Mouse (Mus musculus) ovary, postnatal 10 days (tissue): ENCODE measurements at regions not wholly inside any gene's neighbourhood (a gene's known extent, or its start where the extent isn't known, plus 50 kb on each side); places are given as distances from the start of the nearest gene placed in this dataset.

Source experiments
- DNase-seq: peaks from one replicate; pipeline ENCODE4 v3.0.0; 2022; ENCODE audit warnings: low spot score

GRCm38 (mm10) chr1:75612083-75612720 lies 66.1 kb downstream of the Slc4a3 start:
- DNase-seq = no peak

DNA sequence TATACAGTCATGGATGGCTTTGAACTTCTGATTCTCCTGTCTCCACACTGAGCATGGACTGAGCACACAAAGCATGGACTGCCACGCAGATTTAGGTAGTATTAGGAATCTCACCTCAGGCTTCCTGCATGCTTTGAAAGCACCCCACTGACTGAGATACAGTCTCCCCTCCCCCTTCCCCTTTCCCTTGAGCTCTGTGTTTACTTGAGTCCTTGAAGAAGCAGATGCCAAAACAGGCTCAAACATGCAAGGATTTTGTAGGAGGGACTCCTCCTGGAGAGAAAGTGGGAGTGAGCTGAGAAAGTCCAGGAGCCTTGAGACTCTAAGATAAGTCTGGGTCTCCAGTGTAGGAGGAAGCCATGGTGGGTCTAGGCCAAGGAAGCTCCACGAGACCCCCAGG lies 67.1 kb downstream of the Slc4a3 start:
- no peak for DNase-seq

DNA sequence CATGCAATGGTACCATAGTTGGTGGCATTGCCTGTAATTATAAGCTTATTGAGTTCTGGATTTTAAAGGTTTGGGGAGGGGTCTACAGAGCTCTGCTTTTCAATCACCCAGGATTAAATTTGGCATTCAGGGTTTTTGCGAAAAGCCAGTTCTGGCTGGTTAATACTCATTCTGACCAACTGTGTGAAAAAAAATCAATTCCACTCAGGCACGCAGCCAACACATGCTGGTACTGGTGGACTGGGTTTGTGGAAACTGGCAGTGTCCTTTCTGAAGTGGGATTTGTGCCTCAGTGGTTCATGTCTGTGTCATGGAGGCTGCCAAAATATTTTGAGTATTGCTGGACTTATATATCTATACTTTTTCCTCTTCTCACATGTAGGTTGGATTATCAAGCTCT lies 70.9 kb downstream of the Slc4a3 start:
- no peak for DNase-seq

DNA sequence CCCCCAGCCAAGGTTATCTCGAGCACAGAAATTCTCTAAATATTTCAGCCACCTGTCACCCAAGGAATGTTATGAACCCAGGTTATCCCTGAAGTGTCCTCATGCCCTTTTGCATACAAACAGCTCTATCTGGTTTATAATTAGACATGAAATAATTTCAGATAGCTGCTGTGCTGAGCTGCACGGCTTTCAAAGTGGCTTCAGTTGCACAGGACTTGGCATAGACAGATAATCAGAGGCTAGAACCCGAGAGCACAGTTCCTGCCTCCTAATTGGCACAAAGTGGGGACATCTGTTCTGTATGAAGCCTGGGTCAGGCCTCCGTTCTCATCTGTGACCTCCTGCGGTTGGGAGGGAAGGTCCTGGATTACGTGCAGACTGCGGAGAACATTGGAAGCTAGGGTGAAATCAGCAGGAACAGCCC lies 72.3 kb downstream of the Slc4a3 start:
- DNase-seq = no peak

GRCm38 (mm10) chr1:75630287-75630686 lies 84.2 kb downstream of the Slc4a3 start:
- DNase-seq = no peak

DNA sequence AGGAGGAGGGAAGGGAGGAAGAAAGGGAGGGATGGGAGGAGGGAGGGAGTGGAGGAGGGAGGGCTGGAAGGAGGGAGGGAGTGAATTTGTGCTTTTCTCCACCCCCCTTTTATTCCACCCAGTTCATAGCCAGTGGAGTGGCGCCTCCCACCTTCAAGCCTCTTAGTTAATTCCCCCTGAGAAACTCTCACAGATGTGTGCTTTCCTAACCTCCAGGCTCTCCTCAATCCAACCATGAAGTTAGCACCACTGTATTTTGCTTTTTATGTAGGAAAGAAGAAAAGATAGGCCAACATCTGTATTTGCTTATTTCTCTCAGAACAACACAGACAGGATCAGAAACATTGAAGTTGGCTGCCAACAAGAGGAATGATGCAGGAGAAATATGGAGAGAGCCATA lies 85.7 kb downstream of the Slc4a3 start:
- DNase-seq = no peak

DNA sequence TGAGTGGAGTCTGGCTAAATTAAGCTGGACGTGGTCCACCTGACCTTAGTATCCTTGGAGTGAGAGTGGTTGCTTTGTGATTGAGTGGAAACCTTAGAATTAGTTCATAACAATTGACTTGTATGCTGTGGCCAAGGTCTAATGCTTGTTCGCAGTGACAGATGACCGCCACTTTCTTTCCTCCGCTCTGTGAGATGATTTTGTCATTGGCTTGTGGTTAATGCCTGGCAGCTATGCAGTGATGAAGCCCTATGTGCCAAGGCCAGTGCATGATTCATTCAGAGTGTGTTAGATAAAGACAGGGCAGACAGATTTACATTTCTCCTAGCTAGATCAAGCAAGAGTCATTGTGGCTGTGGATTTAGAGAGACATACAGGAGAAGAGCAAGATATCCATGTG lies 89.5 kb downstream of the Slc4a3 start:
- no peak for DNase-seq

DNA sequence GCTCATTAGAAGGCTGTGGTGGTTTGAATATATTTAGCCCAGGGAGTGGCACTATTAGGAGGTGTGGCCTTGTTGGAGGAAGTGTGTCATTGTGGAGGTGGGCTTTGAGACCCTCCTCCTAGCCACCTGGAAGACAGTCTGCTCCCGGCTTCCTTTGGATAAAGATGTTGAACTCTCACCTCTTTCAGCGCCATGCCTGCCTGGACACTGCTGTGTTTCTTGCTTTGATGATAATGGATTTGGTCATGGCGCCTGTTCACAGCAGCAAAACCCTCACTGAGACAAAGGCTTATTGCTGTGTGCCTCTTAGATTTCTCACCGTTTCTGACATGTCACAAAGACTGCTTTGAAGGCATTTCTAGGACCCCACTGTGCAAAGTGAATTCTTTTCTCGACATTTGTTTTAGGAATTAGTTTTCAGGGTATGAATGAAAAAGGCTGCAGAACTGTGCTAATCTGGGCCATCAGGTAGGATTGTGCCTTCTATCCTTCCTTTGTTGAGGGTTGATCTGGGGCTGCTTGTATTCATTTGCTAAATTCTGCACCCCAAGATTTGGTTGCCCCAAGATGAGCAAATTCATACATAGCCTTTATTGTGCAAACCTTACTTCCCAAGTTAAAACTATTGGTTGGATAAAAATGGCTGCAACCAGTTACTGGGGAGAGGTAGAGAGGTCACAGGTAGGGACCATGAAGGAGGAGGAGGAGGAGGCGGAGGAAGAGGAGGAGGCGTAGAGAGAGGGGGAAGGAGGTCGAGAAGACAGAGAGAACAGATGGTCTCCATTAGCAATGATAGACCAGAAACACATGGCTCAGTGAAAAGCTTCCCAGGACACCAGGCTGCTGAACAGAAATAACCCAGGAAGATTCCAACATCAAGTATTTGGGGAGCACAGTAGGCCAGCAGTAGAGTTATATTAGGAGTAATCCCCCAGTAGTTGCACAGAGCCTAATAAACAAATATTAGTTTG lies 93.2 kb downstream of the Slc4a3 start:
- DNase-seq = no peak

DNA sequence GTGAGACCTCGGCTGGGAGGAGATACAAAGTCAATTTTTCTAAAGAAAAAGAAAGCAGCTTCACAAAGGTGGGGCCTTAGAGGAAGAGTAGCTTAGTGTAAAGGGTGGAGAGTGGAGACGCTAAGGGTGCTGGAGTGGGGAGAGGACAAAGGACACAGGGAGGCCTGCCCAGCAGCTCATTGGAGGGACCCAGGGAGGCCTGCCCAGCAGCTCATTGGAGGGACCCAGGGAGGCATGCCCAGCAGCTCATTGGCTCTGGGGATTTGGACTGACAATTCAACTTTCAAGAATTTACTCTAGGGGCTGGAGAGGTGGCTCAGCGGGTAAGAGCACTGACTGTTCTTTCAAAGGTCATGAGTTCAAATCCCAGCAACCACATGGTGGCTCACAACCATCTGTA lies 96.4 kb downstream of the Slc4a3 start:
- DNase-seq = no peak

- DNase-seq = peak; percentile 25
Observed at GRCm38 (mm10) chr1:75652547-75652946, 106.5 kb downstream of the Slc4a3 start.

DNA sequence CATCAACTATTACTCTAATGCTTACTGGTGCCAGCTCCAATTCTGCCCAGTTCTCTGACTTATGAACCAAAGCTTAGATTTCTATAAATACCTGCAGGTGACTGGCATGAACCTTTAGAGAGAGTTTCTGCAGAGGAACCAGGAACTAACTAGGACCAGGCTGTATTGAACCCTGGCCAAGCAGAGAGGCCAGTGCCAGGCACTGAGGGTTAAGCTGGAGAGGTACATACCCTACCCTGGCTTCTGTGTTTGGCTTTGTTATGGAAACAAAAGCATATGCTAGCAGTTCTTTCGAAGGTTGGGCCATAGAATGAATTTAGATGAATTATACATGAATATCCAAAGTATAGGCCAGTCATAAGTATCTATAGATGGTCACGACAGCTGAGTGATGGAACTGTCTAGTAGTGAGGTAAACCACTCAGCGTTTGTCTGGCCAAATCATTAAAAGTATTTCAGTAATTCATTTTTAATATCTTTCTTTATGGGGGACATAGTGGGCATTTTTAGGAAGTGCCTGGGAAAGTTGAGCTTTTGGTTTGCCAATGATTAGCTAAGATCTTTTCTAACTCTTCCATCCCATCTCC lies 107.0 kb downstream of the Slc4a3 start:
- DNase-seq = no peak

GRCm38 (mm10) chr1:75653671-75654076 lies 107.6 kb downstream of the Slc4a3 start:
- peak; percentile 41 for DNase-seq

DNA sequence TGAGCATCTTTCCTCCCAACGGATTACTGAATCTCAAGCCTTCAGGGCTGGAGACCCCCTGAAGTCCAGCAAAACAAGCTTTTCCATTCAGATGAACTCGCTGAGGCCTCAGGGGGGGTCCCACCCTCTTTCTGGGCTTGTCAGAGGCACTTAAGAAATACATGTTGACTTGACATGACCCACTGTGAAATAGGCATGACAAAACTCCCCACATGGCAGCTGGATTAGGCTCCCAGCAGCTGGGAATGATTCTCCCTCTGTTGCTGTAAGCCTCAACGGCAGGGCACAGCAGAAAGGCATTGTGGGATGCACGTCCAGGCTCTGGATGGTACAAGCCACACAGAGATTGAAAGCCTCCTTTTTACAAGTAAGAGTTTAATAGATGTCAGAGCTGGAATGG lies 110.5 kb downstream of the Slc4a3 start:
- no peak for DNase-seq

DNA sequence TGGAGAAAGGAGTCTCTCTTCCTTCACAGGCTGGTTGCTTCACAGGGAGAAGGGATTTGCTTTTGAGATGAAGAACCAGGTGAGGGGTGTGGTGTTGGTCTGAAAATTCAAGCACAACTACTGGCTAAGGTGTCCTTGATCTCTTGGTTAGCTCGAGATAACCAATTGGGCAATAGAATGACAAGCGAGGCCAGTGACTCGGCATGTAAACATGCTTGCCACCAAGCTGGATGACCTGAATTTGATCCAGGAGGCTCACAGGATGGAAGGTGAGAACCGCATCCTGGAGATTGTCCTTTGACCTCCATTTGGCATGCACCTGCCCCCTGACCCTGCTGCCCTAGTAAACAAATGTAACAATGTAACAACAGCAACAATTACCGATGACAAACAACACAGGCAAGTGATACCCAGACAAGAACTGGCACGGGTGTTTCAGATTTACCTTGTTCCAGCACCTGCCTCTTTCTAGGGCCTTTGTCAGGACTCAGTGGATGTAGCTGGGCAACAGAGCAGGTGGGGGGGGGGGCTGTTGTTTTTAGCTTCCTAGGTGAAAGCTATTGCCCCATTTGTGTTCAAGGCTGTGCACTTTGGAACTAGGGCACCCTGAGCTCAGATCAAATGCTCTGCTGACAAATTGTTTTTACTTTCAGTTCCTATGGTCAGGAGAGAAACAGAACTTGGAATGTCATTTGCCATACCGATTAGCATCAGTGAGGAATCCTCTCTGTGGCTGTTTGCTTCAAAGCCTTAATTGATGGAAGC lies 114.5 kb downstream of the Slc4a3 start:
- no peak for DNase-seq

- no peak for DNase-seq
Observed at GRCm38 (mm10) chr1:75662141-75662990, 116.3 kb downstream of the Slc4a3 start.

GRCm38 (mm10) chr1:75667736-75668269 lies 121.7 kb downstream of the Slc4a3 start:
- DNase-seq = no peak

DNA sequence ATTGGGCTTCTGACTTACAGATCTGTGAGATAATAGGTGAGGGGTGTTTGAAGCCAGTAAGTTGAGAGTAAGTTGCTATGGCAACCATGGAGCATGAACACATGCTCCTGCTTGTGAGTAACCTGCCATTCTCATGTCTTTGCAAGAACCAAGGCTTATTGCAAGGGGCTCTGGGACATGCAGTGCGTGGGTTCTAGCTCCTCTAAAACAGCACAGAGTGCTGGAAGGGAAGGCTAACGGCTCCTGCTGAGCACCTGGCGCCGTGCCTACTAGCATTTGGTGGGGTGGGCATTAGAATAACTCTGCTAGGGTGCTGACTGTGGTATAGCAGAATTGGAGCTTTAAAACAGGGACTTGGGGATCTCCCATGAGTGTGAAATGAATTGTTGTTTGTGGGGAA lies 130.2 kb downstream of the Slc4a3 start:
- no peak for DNase-seq

DNA sequence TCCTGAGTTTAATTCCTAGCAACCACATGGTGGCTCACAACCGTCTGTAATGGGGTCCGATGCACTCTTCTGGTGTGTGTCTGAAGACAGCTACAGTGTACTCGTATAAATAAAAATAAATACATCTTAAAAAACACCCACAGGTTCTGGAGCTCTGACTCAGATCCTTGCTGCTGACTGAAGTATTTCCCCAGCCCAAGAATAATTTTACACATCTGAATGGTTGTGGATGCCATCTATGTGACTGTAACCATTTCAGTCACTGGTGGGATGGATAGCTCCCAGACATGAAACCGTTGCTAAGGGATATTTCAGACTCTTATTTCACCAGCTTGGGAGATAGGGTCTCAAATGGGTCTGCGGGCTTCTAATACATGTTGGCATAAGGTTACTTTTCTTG lies 131.6 kb downstream of the Slc4a3 start:
- no peak for DNase-seq

GRCm38 (mm10) chr1:75678279-75678678 lies 132.2 kb downstream of the Slc4a3 start:
- no peak for DNase-seq

- no peak for DNase-seq
Observed at GRCm38 (mm10) chr1:75680366-75680765, 134.3 kb downstream of the Slc4a3 start.

DNA sequence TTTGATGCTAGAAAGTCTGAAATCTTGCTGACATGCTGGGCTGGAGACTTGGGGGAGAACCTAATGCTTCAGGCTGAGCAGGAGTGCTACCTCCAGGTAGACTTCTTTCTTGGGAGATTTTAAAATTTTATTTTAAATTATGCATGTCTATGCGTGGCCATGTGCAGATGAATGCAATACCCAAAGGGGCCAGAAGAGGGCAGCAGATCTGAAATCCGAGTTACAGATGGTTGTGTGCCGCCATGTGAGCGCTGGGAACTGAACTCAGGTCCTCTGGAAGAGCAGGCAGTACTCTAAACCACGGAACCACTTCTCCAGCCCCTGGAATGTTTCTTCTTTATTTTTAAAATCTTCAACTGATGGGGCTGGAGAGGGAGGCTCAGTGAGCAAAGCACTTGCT lies 135.8 kb downstream of the Slc4a3 start:
- DNase-seq = no peak
